Mouse (Mus musculus) liver, postnatal 0 days (tissue): ENCODE measurements at regions not wholly inside any gene's neighbourhood (a gene's known extent, or its start where the extent isn't known, plus 50 kb on each side); places are given as distances from the start of the nearest gene placed in this dataset.

Experiments used
- CTCF ChIP-seq: sonication (generic); IDR thresholded peaks from 2 replicates; pipeline ENCODE4 v1.5.1; 2016; ENCODE audit warnings: antibody characterized with exemption, low read depth
- EP300 ChIP-seq: IDR thresholded peaks from 2 replicates; pipeline ENCODE4 v1.6.1; 2016; ENCODE audit warnings: antibody characterized with exemption, low read depth, mild to moderate bottlenecking

DNA sequence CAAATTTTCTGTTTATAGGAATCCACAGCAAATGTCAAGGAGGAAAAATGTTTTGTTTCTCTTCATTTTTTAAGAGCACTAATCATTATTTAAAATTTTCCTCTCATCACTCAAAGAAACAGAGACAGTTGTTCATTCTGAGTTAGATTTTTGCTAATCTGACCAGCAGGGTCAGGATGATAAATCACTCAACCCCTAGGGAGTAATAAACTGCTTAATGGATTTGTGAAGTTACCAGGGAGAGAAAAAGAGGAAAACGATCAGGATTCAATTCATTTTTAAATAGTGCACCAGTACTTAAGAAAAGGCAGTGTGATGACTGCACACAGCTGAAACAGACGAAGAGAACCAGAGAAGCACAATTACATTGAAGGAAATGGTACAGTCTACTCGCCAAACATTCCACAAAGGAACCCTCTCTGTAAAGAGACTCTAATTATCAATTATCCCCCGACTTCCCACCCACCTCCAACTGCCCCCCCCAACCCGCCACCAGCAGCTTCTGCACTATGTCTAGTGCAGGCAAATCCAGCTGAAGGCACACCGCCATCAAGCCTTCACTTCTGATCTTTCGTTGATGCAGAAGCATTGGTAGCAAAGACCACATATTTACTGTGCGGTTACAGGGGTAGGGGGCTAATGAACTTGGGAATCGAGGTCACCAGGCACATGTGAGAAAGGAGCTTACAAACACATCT lies 481.9 kb downstream of the Psat1 start:
- no peak for TF ChIP-seq CTCF
- TF ChIP-seq EP300, result no peak
